In genomic region chr10:109010241-109011193, GRCm38 (mm10) we compare ENCODE assay signal across 8 mouse cellular contexts. TPM values are rescaled to one million over a fixed set of nuclear protein-coding genes. Genes with fewer than 3 reads are reported as not detected.
DNase-seq lines count a peak whose midpoint lies in the region; ATAC-seq lines count a peak whose summit lies in the region.

Syt1 (minus strand) TSS chr10:109010982.

- H3K27ac ChIP-seq in heart, embryonic 10.5 days = peak within 1 kb of the TSS; percentile 52; the same call in 1 of the 2 replicates
- no peak within 1 kb of the TSS for H3K27ac ChIP-seq in lung, embryonic 15.5 days

- no peaks in the 10 kb centered on the region for H3K9me3 ChIP-seq in heart, embryonic 10.5 days
- H3K9me3 ChIP-seq in lung, embryonic 15.5 days = no peaks in the 10 kb centered on the region

- peak; percentile 97 for ATAC-seq in lung, embryonic 15.5 days (ENCODE audit: borderline replicate concordance, extremely low read depth, low FRiP score, low TSS enrichment)

- H3K36me3 ChIP-seq in heart, embryonic 10.5 days = no peaks in the 10 kb centered on the region
- H3K36me3 ChIP-seq in lung, embryonic 15.5 days = no peaks in the 10 kb centered on the region

- no peak within 1 kb of the TSS for H3K9ac ChIP-seq in lung, embryonic 15.5 days

- H3K4me3 ChIP-seq in heart, embryonic 10.5 days = peak within 1 kb of the TSS; percentile 64
- peak within 1 kb of the TSS; percentile 40 for H3K4me3 ChIP-seq in lung, embryonic 15.5 days

- peak within 1 kb of the TSS; percentile 87 for H3K4me2 ChIP-seq in lung, embryonic 15.5 days

- H3K27me3 ChIP-seq in heart, embryonic 10.5 days (ENCODE audit: insufficient read depth, poor library complexity, severe bottlenecking) = peaks cover 27% of the 10 kb centered on the region
- peaks cover 35% of the 10 kb centered on the region for H3K27me3 ChIP-seq in lung, embryonic 15.5 days

- peak; percentile 10 for DNase-seq in urinary bladder, postnatal 14 days (ENCODE audit: low spot score)
- DNase-seq in urinary bladder, postnatal 25 days (ENCODE audit: low spot score) = no peak
- peak; percentile 90 for DNase-seq in embryo, embryonic 11 days
- DNase-seq in heart, embryonic 10.5 days (ENCODE audit: low spot score) = peak; percentile 87
- DNase-seq in layer of hippocampus, adult 9-10 months (ENCODE audit: low spot score) = peak; percentile 75
- DNase-seq in ovary, postnatal 14 days (ENCODE audit: low spot score) = peak; percentile 27
- no peak for DNase-seq in spleen, postnatal 14 days (ENCODE audit: low spot score in 2 of 2)

- peaks cover 18% of the 10 kb centered on the region for H3K4me1 ChIP-seq in heart, embryonic 10.5 days
- peaks cover 17% of the 10 kb centered on the region for H3K4me1 ChIP-seq in lung, embryonic 15.5 days

- WGBS in heart, embryonic 10.5 days = 1% methylated on average over 37 of the region's 37 CpGs
- under 1% methylated on average over 37 of the region's 37 CpGs for WGBS in lung, embryonic 15.5 days

RNA-seq across cellular contexts. Expression of gene Syt1, which starts in this region (rescaled TPM):
- 0.70 and 0.75 TPM in 2 replicates for polyA plus RNA-seq in heart, embryonic 10.5 days (2016; fragmentation: Nextera tagmentation; extraction: Ambion mirVana)
- 0.74 and 0.96 TPM in 2 replicates for polyA plus RNA-seq in lung, embryonic 15.5 days (2015; fragmentation: Nextera tagmentation; extraction: Ambion mirVana)

Comparison
In these comparisons a context has a peak if more than half of its experiments do, and no peak if none do; other contexts are left out.
1. DNase-seq: peak in urinary bladder, postnatal 14 days (single experiment), embryo, embryonic 11 days (single experiment), layer of hippocampus, adult 9-10 months (single experiment) and ovary, postnatal 14 days (single experiment); none in urinary bladder, postnatal 25 days (single experiment) and spleen, postnatal 14 days (0 of 2).
2. Peak in DNase-seq, H3K4me3 ChIP-seq and H3K27ac ChIP-seq in heart, embryonic 10.5 days; RNA of the gene not detected or under 1 TPM.
3. Peak in ATAC-seq, H3K4me3 ChIP-seq and H3K4me2 ChIP-seq in lung, embryonic 15.5 days; RNA of the gene not detected or under 1 TPM.